Mouse (Mus musculus) CH12.LX (cell line): ENCODE measurements around the gene Dnlz.

Source experiments
- CHD2 ChIP-seq: IDR thresholded peaks from 2 replicates; pipeline ENCODE4 v1.6.1; 2011; ENCODE audit warnings: low read length, improper control_type of control experiment
- CTCF ChIP-seq, 2 experiments: IDR thresholded peaks in 1 of 2; conservative IDR thresholded peaks in 1 of 2; 2 replicates each; pipeline ENCODE4 v1.5.1; 2011 to 2012; ENCODE audit warnings: low read depth in 2 of 2, low read length in 2 of 2, improper control_type of control experiment in 1 of 2, inconsistent platforms in 1 of 2, mild to moderate bottlenecking in 1 of 2, moderate library complexity in 1 of 2
- E2F4 ChIP-seq: IDR thresholded peaks from 2 replicates; pipeline ENCODE4 v1.6.1; 2011; ENCODE audit warnings: low read depth, low read length, improper control_type of control experiment; ENCODE audit not compliant: insufficient replicate concordance
- JUN ChIP-seq: IDR thresholded peaks from 2 replicates; pipeline ENCODE4 v1.6.1; 2011; ENCODE audit warnings: low read depth, mild to moderate bottlenecking, low read length, improper control_type of control experiment, moderate library complexity; ENCODE audit not compliant: insufficient read depth
- JUND ChIP-seq: conservative IDR thresholded peaks from 2 replicates; pipeline ENCODE4 v1.6.1; 2011; ENCODE audit warnings: low read depth, low read length, improper control_type of control experiment
- MAFK ChIP-seq: IDR thresholded peaks from 2 replicates; pipeline ENCODE4 v1.6.1; 2011; ENCODE audit warnings: low read length, improper control_type of control experiment; ENCODE audit not compliant: insufficient replicate concordance
- MEF2A ChIP-seq: IDR thresholded peaks from 2 replicates; pipeline ENCODE4 v1.6.1; 2014; ENCODE audit warnings: low read depth, mild to moderate bottlenecking, inconsistent platforms, low read length, improper control_type of control experiment, borderline replicate concordance
- POLR2A ChIP-seq: IDR thresholded peaks from 2 replicates; pipeline ENCODE4 v1.6.1; 2011; ENCODE audit warnings: low read depth, mild to moderate bottlenecking, improper control_type of control experiment, low read length
- TCF12 ChIP-seq: IDR thresholded peaks from 2 replicates; pipeline ENCODE4 v1.6.1; 2014; ENCODE audit warnings: low read depth, mild to moderate bottlenecking, inconsistent platforms, low read length, improper control_type of control experiment
- USF2 ChIP-seq: conservative IDR thresholded peaks from 2 replicates; pipeline ENCODE4 v1.6.1; 2011; ENCODE audit warnings: low read depth, low read length, improper control_type of control experiment
- ZC3H11A ChIP-seq: IDR thresholded peaks from 2 replicates; pipeline ENCODE4 v1.6.1; 2012; ENCODE audit warnings: low read depth, mild to moderate bottlenecking, inconsistent platforms, low read length, improper control_type of control experiment
- ZKSCAN1 ChIP-seq: IDR thresholded peaks from 2 replicates; pipeline ENCODE4 v1.6.1; 2012; ENCODE audit warnings: low read depth, inconsistent platforms, low read length, improper control_type of control experiment, borderline replicate concordance

DNA sequence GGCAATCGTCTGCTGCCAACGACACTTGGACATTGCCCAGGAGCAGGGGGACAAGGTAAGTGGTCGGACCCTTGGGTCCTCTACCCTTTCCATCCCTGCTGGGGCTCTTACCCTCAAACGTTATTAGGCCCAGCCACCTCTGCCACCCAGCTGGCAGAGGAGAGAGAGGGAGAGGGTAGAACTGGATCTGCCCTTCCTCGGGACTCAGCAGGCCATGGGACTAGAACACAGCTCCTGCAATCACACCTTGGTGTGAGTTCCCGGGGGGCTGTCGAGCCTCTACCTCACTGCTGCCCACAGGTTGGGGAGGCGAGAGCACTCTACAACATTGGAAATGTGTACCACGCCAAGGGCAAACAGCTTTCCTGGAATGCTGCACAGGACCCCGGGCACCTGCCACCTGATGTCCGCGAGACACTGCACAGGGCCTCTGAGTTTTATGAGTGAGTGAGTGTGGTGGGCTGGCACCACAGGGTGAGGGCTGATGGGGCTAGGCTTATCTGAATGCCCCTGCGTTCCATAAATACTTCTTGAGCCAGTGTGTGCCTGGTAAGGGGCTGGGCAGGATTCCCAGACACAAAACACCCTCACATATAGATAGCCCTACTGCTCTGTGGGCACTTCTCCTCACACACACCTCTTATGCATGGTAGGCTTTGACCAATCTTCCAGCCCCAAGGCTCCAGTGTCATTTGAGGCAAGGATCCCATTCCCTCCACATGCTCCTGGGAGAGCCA lies 28.2 kb downstream of the Dnlz start:
- TF ChIP-seq ZC3H11A: no peak
- TF ChIP-seq TCF12: no peak
- no peak for TF ChIP-seq CHD2
- no peak for TF ChIP-seq MAFK
- TF ChIP-seq JUND: no peak
- no peak for TF ChIP-seq POLR2A
- TF ChIP-seq E2F4: no peak
- TF ChIP-seq CTCF (conservative IDR thresholded peaks at IDR 0.05 in 1 of 2, IDR thresholded peaks at IDR 0.05 in 1 of 2; ENCODE audit: low read depth in 2 of 2, low read length in 2 of 2): no peak
- TF ChIP-seq ZKSCAN1: no peak
- TF ChIP-seq MEF2A: no peak
- TF ChIP-seq JUN: no peak
- TF ChIP-seq USF2: no peak
